Mouse (Mus musculus) embryonic facial prominence, embryonic 11.5 days (tissue): Measurements from ENCODE around the gene Clip2. TPM values are rescaled to one million over a fixed set of nuclear protein-coding genes. Genes with fewer than 3 reads are reported as not detected.

ENCODE experiments used
- ATAC-seq: fragments of 200-750 bp; cut with Nextera tagmentation; replicated peaks from 2 replicates; pipeline ENCODE4 v1.8.0; 2017; ENCODE audit warnings: low read depth; ENCODE audit not compliant: insufficient number of reproducible peaks, low FRiP score, low TSS enrichment
- DNase-seq: peaks from one replicate; pipeline ENCODE4 v3.0.0-alpha.2; 2015; ENCODE audit warnings: low spot score
- H3K27ac ChIP-seq: fragments of 300-500 bp; sonication (generic); replicated peaks from 2 replicates; pipeline ENCODE4 v1.5.1; 2014; ENCODE audit warnings: mild to moderate bottlenecking, low read depth, low read length, control low read depth
- H3K27me3 ChIP-seq: fragments of 300-500 bp; sonication (generic); 2 replicates; pipeline ENCODE4 v1.6.1; 2014; ENCODE audit warnings: mild to moderate bottlenecking, low read length, moderate library complexity, mixed read lengths; ENCODE audit not compliant: control insufficient read depth, insufficient read depth
- H3K36me3 ChIP-seq: fragments of 300-500 bp; sonication (generic); replicated peaks from 2 replicates; pipeline ENCODE4 v1.6.1; 2014; ENCODE audit warnings: low read depth, mild to moderate bottlenecking, low read length, moderate library complexity, mixed read lengths; ENCODE audit not compliant: control insufficient read depth, insufficient read depth
- H3K4me1 ChIP-seq: fragments of 300-500 bp; sonication (generic); 2 replicates; pipeline ENCODE4 v1.6.1; 2014; ENCODE audit warnings: low read length, mixed read lengths; ENCODE audit not compliant: control insufficient read depth, insufficient read depth
- H3K4me2 ChIP-seq: fragments of 300-500 bp; sonication (generic); 2 replicates; pipeline ENCODE4 v1.6.1; 2014; ENCODE audit warnings: low read depth, mild to moderate bottlenecking, control low read depth, low read length, moderate library complexity
- H3K4me3 ChIP-seq: fragments of 300-500 bp; sonication (generic); 2 replicates; pipeline ENCODE4 v1.5.1; 2014; ENCODE audit warnings: low read depth, low read length, control low read depth
- H3K9ac ChIP-seq: fragments of 300-500 bp; sonication (generic); replicated peaks from 2 replicates; pipeline ENCODE4 v1.6.1; 2014; ENCODE audit warnings: mild to moderate bottlenecking, control low read depth, low read length
- H3K9me3 ChIP-seq: fragments of 300-500 bp; sonication (generic); replicated peaks from 2 replicates; pipeline ENCODE4 v1.6.1; 2016; ENCODE audit warnings: mild to moderate bottlenecking, low read length, inconsistent platforms, mixed read lengths; ENCODE audit not compliant: control insufficient read depth
- WGBS: fragments of 180-500 bp; shearing (Covaris S2); extraction: QIAGEN DNeasy Blood & Tissue Kit; methylation state at CpG from one replicate; pipeline ENCODE4 v1.1.7; 2014; 5-methylcytosine and 5-hydroxymethylcytosine counted together
- polyA plus RNA-seq: library from polyadenylated mRNA; unstranded; fragments of >200 nt; fragmentation: Nextera tagmentation; extraction: Ambion mirVana; gene quantifications from 2 replicates; pipeline ENCODE4 v1.2.1, GENCODE M21; 2014

Gene Clip2
- polyA plus RNA-seq, 1 experiment from 2014 or later: 4.6 TPM

DNA sequence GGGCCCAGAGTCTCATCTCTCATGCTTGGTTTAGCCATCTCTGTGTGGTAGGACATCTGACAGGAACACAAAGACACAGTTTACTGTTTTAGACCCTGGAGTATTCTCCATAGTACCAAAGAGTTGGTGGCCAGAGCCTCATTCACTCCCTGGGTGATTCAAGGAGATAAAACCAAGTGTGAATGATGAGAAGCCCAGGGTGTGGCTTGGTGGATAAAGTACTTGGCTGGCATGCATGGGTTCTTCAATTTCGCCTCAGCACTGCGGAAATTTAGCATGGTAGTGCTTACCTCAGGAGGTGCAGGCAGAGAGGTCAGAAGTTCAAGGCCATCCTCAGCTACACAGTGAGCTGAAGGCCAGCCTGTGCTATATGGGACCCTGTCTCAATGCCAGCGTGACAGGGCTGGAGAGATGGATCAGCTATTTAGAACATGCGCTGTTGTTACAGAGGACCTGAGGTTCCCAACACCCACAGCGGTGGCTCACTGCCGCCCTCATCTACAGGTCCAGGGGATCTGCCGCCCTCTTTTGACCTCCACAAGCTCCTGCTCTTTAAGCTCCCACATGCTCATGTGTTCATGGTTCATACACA is 82.6 kb downstream of the Clip2 start:
- no peaks in the 10 kb centered on the region for H3K36me3 ChIP-seq
- DNase-seq: no peak
- no peak for ATAC-seq

DNA sequence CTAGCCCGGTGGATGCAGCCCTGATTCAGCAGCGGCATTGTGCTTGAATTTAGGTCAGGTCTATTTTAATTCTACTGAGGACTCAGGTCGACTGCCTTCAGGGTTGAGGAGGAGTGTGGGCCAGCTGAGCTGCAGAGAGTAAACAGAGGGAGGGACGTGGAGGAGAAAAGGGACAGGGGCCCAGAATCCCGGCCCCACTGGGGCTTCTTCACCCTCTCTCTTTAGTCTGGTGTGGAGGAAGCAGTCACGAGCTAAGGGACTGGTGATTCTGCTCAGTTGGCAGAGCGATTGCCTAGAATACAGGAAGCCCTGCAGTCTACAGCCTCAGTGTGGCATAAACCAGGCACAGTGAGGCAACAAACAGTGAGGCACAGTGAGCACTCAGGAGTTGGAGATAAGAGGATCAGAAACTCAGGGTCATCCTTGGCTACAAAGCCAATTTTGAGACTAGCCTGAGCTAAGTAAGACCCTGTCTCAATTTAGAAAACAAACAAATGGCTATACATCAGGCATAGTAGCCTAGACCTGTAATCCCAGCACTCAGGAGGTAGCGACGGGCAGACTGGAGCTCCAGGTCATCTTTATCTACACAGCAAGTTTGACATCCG is 84.0 kb downstream of the Clip2 start:
- DNase-seq: no peak

More for the DNA sequence above, 82.6 kb downstream of the Clip2 start:
- Histone ChIP-seq H3K4me2 (no peak overlapping the region), H3K27ac (no peak overlapping the region), H3K4me1 (peaks cover 8% of the 10 kb centered on the region), H3K27me3 (no peaks in the 10 kb centered on the region), H3K9ac (no peak overlapping the region), H3K9me3 (no peaks in the 10 kb centered on the region), H3K4me3 (no peak overlapping the region)
- WGBS: 81% methylated on average over 7 of the region's 7 CpGs

GRCm38 (mm10) chr5:134467030-134467549 is 85.1 kb downstream of the Clip2 start:
- no peak for DNase-seq
- peaks cover 8% of the 10 kb centered on the region for H3K4me1 ChIP-seq
- no peak overlapping the region; the same call in 1 of the 2 replicates for H3K27ac ChIP-seq
- WGBS: 49% methylated on average over 8 of the region's 8 CpGs
- H3K4me2 ChIP-seq: no peak overlapping the region
- H3K9me3 ChIP-seq: no peaks in the 10 kb centered on the region
- 0 out of 2 replicates have a peak, but pooled peaks have one; percentile 22 for ATAC-seq
- no peak overlapping the region for H3K4me3 ChIP-seq
- H3K36me3 ChIP-seq: no peaks in the 10 kb centered on the region
- H3K27me3 ChIP-seq: no peaks in the 10 kb centered on the region
- H3K9ac ChIP-seq: no peak overlapping the region; the same call in 1 of the 2 replicates

More for the DNA sequence above, 84.0 kb downstream of the Clip2 start:
- Histone ChIP-seq H3K4me2 (no peak overlapping the region), H3K27me3 (no peaks in the 10 kb centered on the region), H3K36me3 (no peaks in the 10 kb centered on the region), H3K4me3 (no peak overlapping the region), H3K27ac (no peak overlapping the region), H3K9ac (no peak overlapping the region), H3K9me3 (no peaks in the 10 kb centered on the region), H3K4me1 (peaks cover 8% of the 10 kb centered on the region)
- ATAC-seq: no peak
- 76% methylated on average over 10 of the region's 10 CpGs for WGBS

DNA sequence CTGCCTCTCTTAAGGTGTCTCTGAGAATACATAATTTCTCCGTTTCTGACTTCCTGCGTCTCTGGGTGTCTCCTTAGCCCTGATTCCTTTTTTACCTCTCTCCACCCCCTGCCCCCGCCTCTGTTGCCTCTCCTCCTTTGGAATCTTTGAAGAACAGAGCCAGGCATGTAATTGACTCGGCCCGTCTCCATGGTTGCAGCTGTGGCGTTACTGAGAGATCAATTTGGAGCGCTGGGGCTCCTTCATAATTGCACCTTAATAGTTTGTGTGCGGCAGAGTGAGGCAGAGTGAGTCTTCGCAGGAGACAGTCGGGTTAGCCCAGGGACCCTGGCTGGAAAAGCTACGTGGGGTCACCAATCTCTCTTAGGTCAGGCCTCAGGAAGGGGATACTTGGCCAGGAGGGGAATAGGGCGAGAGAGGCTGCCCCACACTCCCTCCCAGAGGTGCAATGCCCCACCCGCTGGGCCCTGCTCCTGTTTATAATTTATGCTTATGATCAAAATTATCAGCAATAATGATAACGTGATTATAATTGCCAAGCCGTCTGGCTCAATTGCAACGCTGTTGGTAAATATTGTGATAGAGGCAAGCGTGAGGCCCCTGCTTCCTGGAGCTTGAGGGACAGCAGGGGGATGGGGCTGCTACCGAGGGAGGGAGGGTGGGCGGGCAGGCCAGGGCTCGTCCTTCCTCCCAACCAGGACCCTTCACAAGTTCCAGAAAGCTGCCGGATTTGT is 85.8 kb downstream of the Clip2 start:
- 12% methylated on average over 21 of the region's 21 CpGs for WGBS
- no peak overlapping the region; the same call in 1 of the 2 replicates for H3K27ac ChIP-seq
- no peaks in the 10 kb centered on the region for H3K27me3 ChIP-seq
- H3K36me3 ChIP-seq: no peaks in the 10 kb centered on the region
- peak overlapping the region; percentile 13; the same call in 1 of the 2 replicates for H3K4me2 ChIP-seq
- DNase-seq (peak; percentile 70), ATAC-seq (0 out of 2 replicates have a peak, but pooled peaks have one; percentile 10)
- peaks cover 8% of the 10 kb centered on the region for H3K4me1 ChIP-seq
- no peak overlapping the region for H3K9ac ChIP-seq
- H3K9me3 ChIP-seq: no peaks in the 10 kb centered on the region
- no peak overlapping the region for H3K4me3 ChIP-seq

GRCm38 (mm10) chr5:134465197-134465596 is 87.0 kb downstream of the Clip2 start:
- Histone ChIP-seq H3K27ac (no peak overlapping the region), H3K4me2 (no peak overlapping the region), H3K36me3 (no peaks in the 10 kb centered on the region), H3K9me3 (no peaks in the 10 kb centered on the region), H3K9ac (no peak overlapping the region), H3K4me3 (no peak overlapping the region), H3K27me3 (no peaks in the 10 kb centered on the region), H3K4me1 (peaks cover 8% of the 10 kb centered on the region)
- WGBS: 100% methylated on average over 1 of the region's 1 CpGs
- ATAC-seq (no peak), DNase-seq (no peak)

DNA sequence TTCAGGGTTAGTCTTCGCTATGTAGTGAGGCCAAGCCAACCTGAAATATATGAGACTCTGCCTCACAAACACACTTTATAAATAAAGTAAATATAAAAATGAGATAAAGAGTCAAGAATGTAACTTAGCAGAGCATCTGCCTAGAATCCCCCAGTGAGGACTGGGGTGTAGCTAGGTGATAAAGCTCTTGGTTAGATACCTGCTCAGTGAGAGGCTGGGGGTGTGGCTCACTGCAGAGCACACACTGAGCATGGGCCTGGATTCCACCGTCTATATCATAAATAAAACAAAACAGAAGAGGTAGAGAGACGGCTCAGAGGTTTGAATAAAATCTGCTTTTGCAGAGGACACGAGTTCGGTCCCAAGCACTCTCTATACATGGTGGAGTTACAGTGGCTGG is 88.0 kb downstream of the Clip2 start:
- WGBS: 85% methylated on average over 5 of the region's 5 CpGs
- no peak overlapping the region for H3K9ac ChIP-seq
- no peak for ATAC-seq

GRCm38 (mm10) chr5:134462731-134463130 is 89.5 kb downstream of the Clip2 start:
- DNase-seq (no peak), ATAC-seq (no peak)
- Histone ChIP-seq H3K27me3 (no peaks in the 10 kb centered on the region), H3K27ac (no peak overlapping the region), H3K4me3 (no peak overlapping the region), H3K36me3 (no peaks in the 10 kb centered on the region), H3K4me2 (no peak overlapping the region), H3K9me3 (no peaks in the 10 kb centered on the region), H3K4me1 (peaks cover 8% of the 10 kb centered on the region), H3K9ac (no peak overlapping the region)
- WGBS: 68% methylated on average over 8 of the region's 8 CpGs

More for the DNA sequence above, 88.0 kb downstream of the Clip2 start:
- DNase-seq: no peak
- H3K27ac ChIP-seq: no peak overlapping the region
- H3K9me3 ChIP-seq: no peaks in the 10 kb centered on the region
- H3K4me2 ChIP-seq: no peak overlapping the region
- H3K27me3 ChIP-seq: no peaks in the 10 kb centered on the region
- no peaks in the 10 kb centered on the region for H3K36me3 ChIP-seq
- no peak overlapping the region for H3K4me3 ChIP-seq
- peaks cover 8% of the 10 kb centered on the region for H3K4me1 ChIP-seq
